Mouse (Mus musculus) lung, postnatal 25 days (tissue): Measurements from ENCODE around the gene Ighmbp2.

Experiments used
- DNase-seq: peaks from one replicate; pipeline ENCODE4 v3.0.0; 2022; ENCODE audit warnings: low spot score

Gene Ighmbp2

DNA sequence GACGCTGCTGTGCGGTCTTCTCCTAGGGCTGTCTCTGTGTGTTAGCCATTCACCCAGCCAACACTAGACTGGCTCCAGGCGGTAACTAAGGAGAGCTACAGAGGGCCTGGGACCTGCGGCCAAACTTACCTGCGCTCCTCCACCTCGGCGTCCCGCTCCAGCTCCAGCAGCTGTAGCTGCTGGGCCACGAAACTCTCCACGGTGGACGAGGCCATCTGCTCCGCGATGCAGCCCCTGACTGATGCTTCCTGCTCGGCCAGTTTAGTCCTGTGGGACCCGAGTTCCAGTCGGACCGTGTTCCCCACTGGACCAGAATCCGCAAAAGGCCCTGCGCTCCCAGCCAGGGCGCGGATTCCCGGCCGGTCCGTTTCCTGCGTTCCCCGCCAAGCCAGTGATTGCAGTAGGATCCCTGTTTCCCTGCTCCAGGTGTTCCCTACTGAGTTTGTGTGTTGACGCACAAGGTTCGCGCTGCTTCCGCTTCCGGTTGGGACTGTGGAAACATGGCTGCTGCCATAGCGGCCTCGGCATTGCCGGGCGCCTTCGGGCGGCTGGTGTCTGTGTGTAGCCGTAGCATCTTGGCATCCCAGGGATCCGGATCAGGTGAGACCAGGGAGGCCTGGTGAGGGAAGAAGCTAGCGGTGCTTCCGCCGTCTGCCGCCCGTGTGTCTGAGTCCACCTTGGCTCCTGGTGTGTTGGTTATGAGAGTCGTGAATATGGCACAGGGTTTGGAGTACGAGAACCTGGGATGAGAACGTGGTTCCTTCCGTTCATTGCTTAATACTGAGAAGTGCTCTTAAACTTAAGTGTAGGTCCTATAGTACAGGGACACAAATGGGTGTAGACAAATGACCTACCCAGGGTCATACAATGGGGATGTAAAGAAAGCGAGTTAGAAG, at the start of gene Ighmbp2, which contains the start of gene Mrpl21:
Ighmbp2 (minus strand) TSS at position 446 of the 896 bp plus-strand sequence.
Mrpl21 (plus strand) TSS at position 330 of the 896 bp plus-strand sequence.
- peak; percentile 89 for DNase-seq

DNA sequence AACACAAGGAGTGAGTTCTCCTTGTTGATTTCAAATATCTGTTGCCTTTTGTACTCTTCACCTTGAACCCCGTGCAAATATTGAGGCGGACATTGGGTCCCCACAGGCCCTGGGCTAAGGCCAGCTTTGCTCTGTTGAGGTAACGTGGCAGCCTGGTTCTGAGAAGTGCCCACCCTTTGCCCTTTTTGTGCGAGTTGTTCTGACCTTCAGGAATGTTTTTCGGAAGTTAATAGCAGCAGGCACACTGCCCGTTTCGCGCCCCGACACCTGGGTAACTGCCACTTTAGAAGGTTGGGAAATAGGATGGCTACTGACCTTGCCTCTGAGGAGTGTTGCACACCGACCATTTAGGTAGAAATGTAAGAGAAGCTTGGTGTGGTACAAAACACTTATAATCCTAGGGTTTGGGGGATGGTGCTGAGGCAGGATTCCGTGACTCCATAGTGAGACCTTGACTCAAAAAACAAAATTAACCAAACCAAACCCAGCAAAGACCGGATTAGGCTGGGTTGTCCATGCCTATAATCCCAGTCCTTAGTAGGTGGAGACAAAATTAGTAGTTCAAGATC, 43.7 kb upstream of the Ighmbp2 start:
- DNase-seq = peak; percentile 41

DNA sequence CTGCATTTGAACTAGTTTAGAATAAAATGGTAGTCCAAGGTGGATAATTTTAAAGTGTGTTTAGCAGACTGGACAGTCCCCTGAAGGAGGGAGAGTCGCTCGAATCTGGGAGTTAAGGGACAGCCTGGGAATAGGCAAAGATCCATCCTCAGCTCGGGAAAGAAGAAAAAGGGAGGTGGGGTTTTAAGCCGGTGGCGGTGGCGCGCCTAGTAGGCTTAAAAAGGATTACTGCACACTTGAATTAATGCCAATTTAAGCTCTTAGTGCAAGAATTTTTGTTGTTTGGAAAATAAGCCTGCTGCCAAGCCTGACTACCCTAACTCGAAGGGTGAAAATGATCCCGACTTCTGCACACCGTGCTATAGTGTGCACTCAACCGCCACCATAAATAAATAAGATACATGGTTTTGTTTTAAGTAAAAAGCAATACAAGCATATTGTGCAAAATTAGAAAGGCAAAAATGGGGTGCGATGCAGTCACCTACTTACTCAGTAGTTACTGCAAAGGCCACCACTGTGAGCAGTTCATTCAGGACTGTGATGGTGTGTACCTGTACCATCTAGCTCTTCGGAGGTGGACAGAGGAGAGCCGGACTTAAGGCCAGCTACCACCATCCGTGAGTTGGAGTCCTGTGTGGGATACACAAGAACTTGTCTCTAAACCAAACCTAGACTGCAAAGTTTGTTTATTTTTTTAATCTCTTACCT, 43.1 kb upstream of the Ighmbp2 start:
- DNase-seq = no peak

DNA sequence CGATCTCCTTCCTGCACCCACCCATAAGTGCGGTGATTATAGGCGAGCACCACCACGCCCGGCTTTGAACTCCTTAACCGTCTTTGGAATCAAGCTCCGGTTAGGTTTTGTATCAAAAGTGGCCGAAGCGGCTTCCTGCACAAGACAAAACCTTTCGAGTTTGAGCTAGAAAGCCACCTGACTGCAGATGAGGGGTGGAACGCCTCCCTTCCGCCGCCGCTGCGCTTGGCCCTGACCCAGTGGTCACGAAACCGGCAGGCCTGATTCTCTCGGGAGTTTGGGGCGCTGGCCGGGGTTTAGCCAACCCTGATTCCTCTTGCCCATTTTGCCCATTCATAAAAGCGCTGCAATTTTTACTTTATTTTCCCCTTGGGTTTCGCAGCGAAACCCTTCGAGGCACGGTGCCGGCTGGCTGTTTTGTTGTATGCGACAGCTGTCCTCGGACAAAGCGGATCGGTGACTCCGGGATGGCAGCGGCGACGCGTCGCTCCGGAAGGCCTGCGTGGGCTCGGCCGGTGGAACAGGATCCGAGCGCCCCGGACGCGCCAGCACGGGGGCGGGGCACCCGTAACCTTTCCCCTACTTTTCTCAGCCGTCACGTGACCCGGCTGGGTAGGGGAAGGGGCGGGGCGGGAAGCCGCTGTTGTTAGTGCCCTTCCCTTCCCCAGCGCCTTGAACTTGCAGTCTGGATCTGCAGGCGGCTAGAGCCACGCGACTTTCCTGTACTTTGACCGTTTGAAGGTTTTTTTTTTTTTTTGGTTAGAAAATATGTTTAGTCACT, 42.3 kb upstream of the Ighmbp2 start:
- peak; percentile 96 for DNase-seq

DNA sequence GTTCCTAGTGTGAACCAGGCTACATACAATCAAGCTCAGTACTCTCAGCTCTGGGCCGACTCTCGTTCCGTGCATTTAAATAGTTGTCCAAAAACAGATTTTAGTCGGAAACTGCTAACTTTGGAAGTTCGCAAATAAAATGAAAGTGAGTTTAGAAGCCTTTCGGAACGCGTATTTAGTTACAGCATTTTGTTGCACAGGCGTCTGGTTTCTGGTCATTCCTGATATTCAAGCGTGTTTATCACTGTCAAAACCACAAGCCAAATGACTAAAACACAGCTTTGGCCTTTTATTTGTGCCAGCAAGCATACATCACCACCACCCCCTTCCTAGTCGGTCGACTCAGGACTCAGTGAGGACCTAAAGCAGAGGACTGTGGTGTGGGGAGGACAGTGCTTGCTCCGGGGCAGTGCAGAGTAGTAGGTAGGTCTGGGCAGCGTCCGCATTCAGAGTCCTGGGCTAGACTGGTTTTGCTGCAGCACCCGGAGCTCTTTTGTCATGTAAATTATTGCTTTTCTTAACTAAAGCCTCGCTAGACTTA, 41.5 kb upstream of the Ighmbp2 start:
- DNase-seq = peak; percentile 24

DNA sequence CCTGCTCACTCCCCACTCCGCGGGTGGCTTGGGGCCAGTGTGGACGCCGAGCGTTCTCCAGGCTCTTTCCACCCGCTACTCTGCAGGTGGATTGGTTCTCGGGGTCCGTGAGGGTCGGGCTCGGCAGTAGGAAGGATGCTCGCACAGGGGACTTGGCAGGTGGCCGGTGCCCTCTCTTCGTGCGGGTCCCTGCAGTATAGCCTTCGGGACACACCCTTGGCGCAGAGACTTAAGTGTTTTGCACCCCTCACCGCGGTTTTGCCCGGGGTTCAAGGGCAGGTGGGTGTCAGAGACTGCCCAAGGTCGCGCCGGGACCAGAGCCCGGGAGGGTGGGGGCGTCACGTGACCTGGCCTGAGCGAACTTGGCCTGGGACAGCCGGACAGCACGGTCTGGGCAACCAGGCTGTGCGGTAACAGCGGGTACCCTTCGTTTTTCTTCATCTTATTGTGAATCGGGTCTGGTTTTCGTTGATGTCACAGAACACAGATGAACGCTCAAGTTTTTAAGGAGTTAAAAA, 41.0 kb upstream of the Ighmbp2 start:
- peak; percentile 75 for DNase-seq

DNA sequence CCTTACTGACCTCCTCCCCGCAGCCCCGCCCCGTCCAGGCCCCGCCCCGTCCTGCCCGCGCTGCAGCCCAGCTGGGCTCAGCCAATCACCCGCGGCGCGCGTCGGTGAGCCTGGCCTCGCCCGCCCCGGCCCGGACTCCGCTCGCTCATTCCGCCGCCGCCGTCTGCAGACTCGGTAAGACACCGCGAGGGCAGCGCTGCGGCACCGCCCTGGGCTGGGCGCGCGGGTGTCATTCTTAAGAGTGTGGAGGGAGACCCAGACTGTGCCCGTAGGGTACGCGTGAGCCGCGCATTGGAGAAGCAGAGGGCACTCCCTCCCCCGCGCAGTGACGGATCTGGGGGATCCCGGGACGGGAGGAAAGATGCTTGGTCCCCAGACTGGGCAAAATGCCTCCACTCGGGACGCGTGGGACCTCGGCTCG, 40.4 kb upstream of the Ighmbp2 start:
- peak; percentile 88 for DNase-seq

DNA sequence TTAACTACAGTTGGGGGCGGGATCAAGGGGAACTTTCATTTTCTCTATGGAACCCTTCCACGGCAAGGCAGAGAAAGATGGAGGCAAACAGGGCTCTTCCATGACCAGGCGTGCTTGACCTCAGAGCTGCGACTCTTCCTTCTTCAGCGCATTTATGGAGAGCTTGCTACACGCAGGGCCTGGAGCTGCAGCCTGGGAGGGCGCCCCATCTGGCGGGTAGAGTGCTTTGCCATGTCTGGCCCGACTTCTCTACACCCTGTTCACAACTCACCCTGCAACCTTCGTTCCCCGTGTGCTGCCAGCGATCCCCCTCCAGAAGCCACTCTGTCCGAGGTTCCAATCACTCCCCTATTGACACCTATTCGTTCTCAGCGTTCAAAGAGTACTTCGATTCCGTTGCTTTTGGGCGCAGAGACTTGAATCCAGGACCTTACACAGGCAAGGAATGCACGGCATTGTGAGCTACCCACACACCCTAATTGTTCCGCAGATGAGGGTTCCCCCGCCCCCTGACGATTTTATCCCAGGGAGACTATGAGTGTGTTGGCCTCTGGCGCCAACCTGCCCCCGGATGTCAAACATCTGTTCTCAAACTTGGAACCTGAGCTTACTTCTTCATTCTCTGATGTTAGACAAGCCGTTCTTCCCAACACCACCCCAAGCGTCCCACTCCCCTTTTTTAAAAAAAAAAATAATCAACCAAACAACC, 39.6 kb upstream of the Ighmbp2 start, which contains the start of gene Cpt1a:
Cpt1a (plus strand) TSS at position 74 of the 709 bp plus-strand sequence.
- DNase-seq = peak; percentile 73

DNA sequence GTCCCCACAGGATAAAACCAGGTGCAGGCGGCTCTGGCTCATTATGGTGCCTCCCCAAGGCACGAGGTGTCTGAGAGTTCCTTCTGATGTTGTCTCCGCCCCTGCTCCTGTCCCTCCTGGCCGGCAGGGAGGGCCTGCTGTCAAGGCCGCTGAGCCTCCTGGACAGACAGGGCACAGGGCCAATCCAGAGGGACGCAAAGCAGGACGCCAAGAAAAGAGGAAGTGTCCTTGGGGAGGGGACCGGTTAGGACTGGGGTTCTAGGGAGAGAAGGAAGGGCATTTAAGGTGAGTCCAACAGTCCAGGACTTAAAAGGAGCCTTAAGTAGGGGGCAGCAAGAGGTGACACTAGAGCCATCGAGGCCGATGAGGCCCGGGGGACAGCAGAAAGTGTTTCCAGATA, 38.8 kb upstream of the Ighmbp2 start:
- DNase-seq = peak; percentile 89

DNA sequence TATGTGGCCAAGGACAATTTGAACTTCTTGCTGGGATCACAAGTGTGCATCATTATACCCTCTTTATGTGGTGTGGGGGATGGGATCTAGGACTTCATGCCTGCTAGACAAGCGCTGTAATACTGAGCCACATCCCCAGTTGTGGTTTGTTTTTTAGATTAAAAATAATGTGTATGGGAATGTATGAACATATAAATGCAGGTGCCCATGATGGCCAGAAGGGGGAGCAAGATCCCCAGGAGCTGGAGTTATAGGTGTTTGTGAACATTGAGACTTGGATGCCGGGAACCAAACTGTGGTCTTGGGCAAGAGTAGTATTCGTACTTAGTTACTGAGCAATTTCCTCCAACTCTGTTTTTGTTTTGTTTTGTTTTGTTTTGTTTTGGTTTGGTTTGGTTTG, 38.0 kb upstream of the Ighmbp2 start:
- peak; percentile 29 for DNase-seq

DNA sequence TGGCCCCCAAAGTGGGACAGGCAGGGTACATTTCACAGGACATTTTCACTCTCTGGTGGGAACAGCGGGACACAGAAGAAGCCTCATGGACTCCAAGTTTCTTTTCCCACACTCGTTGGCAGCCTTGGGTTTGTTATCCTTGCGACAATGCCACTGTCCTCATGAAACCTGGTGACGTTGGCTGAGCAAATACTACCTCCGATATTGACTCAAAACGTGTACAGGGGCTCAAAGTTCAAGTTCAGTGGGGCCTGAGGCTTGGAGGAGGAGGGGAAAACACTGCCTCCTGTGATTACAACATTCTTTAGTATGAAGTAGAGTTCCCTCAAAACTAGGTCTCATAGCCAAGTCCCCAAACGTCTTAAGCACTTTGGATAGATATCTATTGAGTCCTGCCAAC, 37.3 kb upstream of the Ighmbp2 start:
- DNase-seq = no peak

DNA sequence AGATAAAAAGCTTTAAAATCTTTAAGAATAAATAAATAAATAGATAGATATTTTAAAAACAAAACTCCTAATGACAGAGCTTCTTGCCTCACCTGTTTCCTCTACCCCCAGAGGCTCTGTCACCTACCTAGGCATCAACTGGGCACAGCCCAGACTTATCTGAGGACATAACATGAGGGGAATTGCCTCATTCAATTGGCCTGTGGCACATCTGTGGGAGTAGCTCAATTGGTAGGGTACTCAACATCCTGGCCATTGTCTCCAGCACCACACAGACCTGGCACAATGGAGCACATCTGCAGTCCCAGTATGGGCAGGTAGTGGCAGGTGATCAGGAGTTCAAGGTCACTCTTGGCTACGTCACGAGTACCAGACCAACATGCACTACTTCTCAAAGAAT, 36.5 kb upstream of the Ighmbp2 start:
- no peak for DNase-seq

DNA sequence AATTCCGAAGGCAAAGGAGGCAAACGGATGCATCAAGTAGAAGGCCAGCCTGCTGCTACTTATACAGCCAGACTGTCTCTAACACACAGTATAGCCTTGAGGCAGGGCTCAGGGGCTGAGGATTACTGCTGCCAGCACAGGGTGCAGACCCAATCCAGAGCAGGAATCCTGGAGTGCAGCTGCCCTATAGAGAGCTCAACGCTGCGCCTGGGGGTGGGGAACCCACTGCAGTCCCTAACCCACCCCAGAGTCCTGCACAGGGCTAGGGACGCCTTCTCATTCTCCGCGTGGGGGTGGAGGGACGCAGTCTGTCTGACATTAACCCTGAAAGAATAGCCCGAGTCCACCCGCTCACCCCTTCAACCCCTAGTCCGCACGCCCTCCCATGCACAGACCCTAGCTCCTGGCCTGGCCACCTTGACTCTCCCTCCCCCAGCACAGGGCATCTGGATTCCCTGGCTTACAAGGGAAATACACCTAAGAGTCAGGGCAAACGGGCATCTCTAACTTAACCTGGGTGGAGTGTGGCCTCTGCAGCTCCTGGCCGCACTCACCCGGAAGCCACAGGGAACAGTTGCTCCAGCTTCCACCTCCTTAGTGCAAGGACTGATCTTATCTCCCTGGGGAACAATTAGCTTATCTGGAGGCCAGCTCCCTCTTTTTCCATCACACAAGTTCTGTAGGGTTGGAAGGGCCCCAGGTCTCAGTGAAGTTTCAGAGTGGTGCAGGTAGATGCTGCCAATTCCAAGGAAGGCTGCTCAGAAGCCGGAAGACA, 24.5 kb upstream of the Ighmbp2 start:
- DNase-seq = no peak

DNA sequence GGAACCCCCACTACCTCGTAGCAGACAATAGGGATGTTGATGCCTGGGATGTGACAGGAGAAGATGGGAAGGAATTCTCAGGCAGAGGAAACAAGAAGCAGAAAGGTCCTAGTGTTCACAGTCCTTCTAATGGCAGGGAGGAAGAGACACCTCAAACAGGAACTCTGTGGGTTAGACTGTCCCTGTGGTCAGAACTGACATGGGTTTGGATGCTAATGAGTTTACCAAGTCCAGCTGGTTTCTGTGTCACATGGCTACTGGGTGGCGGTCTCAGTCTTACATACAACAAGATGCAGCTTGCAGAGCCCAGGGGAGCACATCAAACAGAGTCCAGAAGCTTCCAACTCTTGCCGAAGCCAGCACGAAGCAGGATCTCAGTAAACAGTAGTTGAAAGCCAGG, 21.2 kb upstream of the Ighmbp2 start:
- no peak for DNase-seq

DNA sequence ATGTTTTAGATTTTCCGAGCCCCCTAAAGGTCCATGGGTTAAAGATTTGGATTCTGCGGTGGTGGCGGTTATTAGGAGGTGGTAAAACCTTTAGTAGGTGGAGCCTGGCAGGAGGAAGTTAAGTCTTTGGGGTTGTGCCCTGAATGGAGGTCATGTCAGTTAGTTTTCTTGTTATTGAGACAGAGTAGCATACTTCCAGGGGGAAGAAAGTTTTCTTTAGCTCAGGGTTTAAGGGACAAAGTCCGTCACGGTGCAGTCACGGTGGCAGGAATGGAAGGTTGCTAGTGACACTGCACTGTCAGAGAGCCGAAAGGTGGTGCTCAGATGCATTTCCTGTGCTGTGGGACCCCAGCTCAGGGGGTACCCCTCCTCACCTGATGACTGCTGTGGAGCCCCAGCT, 15.0 kb upstream of the Ighmbp2 start:
- DNase-seq = no peak

DNA sequence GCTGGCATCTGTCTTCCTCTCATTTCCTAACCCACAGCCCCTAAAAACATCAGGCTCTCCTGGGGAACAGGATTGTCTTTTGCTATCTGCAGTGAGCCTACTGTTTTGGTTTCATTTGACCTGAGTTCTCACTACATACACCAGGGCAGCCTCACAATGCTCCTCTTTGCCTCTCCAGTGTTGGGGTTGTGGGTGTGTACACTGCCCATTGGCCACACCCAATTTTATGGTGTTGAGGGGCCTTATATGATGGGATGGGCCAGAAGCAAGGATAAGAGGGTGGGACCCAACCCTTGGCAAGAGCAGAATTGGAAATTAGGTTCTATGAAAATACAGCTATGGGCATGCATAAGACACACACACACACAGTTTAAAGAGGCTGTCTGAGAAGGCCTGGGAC, 14.2 kb upstream of the Ighmbp2 start:
- no peak for DNase-seq

DNA sequence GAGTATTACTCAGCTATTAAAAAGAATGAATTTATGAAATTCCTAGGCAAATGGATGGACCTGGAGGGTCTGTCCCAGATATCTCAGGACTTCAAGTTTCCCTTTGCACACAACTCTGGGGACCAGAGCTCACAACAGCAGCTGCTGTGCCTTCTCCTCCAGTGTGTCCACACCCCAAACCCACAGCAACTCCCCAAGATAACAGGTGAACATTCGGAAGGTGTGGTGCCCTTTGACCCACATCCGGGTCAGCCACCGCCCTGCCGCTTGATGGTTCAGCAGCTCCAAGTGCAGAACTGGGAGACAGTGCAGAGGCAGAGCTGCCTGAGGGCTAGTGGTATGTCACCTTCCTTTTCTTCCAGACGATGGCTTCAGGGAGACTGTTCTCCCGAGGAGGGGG, 12.4 kb upstream of the Ighmbp2 start:
- DNase-seq = no peak

DNA sequence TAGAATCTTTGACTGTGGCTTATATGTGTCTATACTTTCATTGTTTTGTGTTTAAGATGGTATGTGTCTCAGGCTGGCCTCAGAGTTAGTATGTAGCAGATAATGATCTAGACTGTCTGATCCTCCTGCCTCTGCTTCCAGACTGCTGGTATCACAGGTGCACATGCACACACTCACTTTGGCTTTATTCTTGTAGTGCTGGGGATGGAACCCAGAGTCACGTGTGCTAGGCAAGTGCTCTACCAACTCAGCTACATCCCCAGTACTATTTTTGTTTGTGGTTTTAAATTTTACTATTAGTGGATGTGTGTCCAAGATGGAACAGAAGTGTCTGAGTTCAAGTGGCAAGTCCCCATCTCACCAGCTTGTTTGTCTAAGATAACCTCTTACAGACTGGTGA, 10.2 kb upstream of the Ighmbp2 start:
- DNase-seq = no peak

DNA sequence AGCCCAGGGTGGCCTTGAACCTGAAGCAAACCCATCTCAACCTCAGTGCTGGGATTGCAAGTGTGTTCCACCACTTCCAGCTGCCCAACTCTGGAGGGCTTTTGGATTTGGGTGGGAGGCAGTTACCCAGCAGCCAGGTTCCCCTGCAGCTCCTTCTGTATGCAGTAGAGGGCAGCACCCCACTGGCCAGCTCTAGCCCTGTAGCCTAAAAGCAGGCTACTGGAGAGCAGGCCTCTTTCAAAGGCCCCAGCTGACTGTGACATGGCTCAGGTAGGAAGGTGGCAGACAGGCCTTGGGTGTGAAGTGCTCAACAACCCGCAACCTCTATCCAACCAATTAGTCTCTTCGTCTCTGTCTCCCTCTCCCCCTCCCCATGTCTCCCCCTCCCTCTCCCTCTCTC, 9.2 kb upstream of the Ighmbp2 start:
- peak; percentile 57 for DNase-seq

DNA sequence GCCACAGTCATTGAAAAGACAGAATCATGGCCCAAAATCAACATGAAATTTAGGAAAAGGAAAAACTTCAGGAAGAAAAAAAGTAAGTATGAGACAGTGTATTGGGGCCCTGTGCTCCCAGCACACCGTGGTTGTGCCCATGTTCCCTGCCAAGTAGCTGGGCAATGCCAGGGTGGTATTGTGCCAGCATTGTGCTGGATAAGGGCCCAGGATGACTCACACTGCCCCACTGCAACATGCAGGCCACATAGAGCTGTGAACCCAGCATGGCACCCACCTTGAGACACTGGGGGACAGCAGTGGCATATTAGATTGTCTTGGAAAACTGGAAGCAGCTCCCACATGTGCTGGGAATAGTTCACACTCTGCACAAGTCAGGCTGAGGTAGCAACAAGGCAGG, 6.2 kb upstream of the Ighmbp2 start:
- no peak for DNase-seq
